Mouse (Mus musculus): ENCODE results near the gene Cdh4.

- TF ChIP-seq GATA1 (IDR thresholded peaks at IDR 0.05; ENCODE audit: borderline replicate concordance, low read length) (no peak), FLI1 (IDR thresholded peaks at IDR 0.05; ENCODE audit: low read length) (no peak)
These were observed 247.5 kb downstream of the Cdh4 start for GRCm38 (mm10) chr2:179689761-179690160.
